Mouse (Mus musculus) ES-E14 (cell line): ENCODE data around the gene Svop.

ENCODE experiments used
- HCFC1 ChIP-seq: IDR thresholded peaks from 2 replicates; pipeline ENCODE4 v1.6.1; 2012; ENCODE audit warnings: low read length, inconsistent platforms, borderline replicate concordance; ENCODE audit not compliant: insufficient read depth
- MAFK ChIP-seq: IDR thresholded peaks from 2 replicates; pipeline ENCODE4 v1.6.1; 2014; ENCODE audit warnings: mild to moderate bottlenecking, low read depth, low read length, inconsistent platforms; ENCODE audit not compliant: insufficient read depth

- TF ChIP-seq HCFC1: no peak
- no peak for TF ChIP-seq MAFK
Observed at GRCm38 (mm10) chr5:114070858-114071257, 20.5 kb downstream of the Svop start.
